Mouse (Mus musculus) bone marrow, adult 2 months (tissue): Measurements from ENCODE around the gene Ylpm1. TPM values are rescaled to one million over a fixed set of nuclear protein-coding genes. Genes with fewer than 3 reads are reported as not detected.

Experiments used
- H3K27ac ChIP-seq: fragments of 200-500 bp; 2 replicates; pipeline ENCODE4 v1.5.1; 2012; ENCODE audit warnings: low read depth, mild to moderate bottlenecking, control low read depth, inconsistent platforms, low read length; ENCODE audit not compliant: control insufficient read depth, poor library complexity, insufficient read depth
- H3K4me1 ChIP-seq: fragments of 200-500 bp; 2 replicates; pipeline ENCODE4 v1.6.1; 2011; ENCODE audit warnings: low read length; ENCODE audit not compliant: control insufficient read depth, insufficient read depth
- H3K4me3 ChIP-seq: fragments of 200-500 bp; replicated peaks from 2 replicates; pipeline ENCODE3; 2011; ENCODE audit warnings: mild to moderate bottlenecking, low read depth, low read length, control low read depth; ENCODE audit not compliant: control insufficient read depth
- CTCF ChIP-seq: fragments of 200-500 bp; IDR thresholded peaks from 2 replicates; pipeline ENCODE4 v1.5.1; 2011; ENCODE audit warnings: low read length, control low read depth; ENCODE audit not compliant: control insufficient read depth, insufficient read depth
- POLR2A ChIP-seq: fragments of 200-500 bp; IDR thresholded peaks from 2 replicates; pipeline ENCODE4 v1.6.1; 2011; ENCODE audit warnings: low read depth, mild to moderate bottlenecking, control low read depth, low read length, borderline replicate concordance; ENCODE audit not compliant: control insufficient read depth
- WGBS: fragments of 180-500 bp; shearing (Covaris S2); methylation state at CpG from one replicate; pipeline ENCODE4 v1.1.7; 2018; 5-methylcytosine and 5-hydroxymethylcytosine counted together
- polyA plus RNA-seq: library from polyadenylated mRNA; stranded (reverse); fragments of >200 nt; gene quantifications from 2 replicates; pipeline ENCODE4 v1.2.4, GENCODE M21; 2011; ENCODE audit warnings: low replicate concordance; ENCODE audit not compliant: missing spikeins, insufficient read depth, insufficient read length

The Ylpm1 gene
- polyA plus RNA-seq, 1 experiment: 36.2 TPM

- no peak for TF ChIP-seq POLR2A
- no peak for TF ChIP-seq CTCF
- Histone ChIP-seq H3K4me3 (no peak overlapping the region), H3K4me1 (no peaks in the 10 kb centered on the region), H3K27ac (no peak overlapping the region)
- 73% methylated on average over 6 of the region's 6 CpGs for WGBS
Measured at GRCm38 (mm10) chr12:85051218-85051617, 55.1 kb downstream of the Ylpm1 start.

GRCm38 (mm10) chr12:85071043-85071442 is 74.9 kb downstream of the Ylpm1 start:
- H3K4me3 ChIP-seq: no peak overlapping the region
- TF ChIP-seq POLR2A (no peak), CTCF (no peak)
- H3K4me1 ChIP-seq: no peaks in the 10 kb centered on the region
- H3K27ac ChIP-seq: no peak overlapping the region

- TF ChIP-seq CTCF (no peak), POLR2A (no peak)
- 85% methylated on average over 3 of the region's 3 CpGs for WGBS
- Histone ChIP-seq H3K4me3 (no peak overlapping the region), H3K27ac (no peak overlapping the region), H3K4me1 (no peaks in the 10 kb centered on the region)
Measured at GRCm38 (mm10) chr12:85077100-85077499, 81.0 kb downstream of the Ylpm1 start.

GRCm38 (mm10) chr12:85084257-85084656 is 88.1 kb downstream of the Ylpm1 start:
- Histone ChIP-seq H3K27ac (no peak overlapping the region), H3K4me1 (no peaks in the 10 kb centered on the region), H3K4me3 (no peak overlapping the region)
- 45% methylated on average over 2 of the region's 2 CpGs for WGBS
- TF ChIP-seq POLR2A: no peak
- no peak for TF ChIP-seq CTCF

GRCm38 (mm10) chr12:85084941-85085340 is 88.8 kb downstream of the Ylpm1 start:
- WGBS: 78% methylated on average over 4 of the region's 4 CpGs
- no peak overlapping the region for H3K27ac ChIP-seq
- TF ChIP-seq CTCF (no peak), POLR2A (no peak)
- no peak overlapping the region for H3K4me3 ChIP-seq
- H3K4me1 ChIP-seq: no peaks in the 10 kb centered on the region

GRCm38 (mm10) chr12:85087845-85088244 is 91.7 kb downstream of the Ylpm1 start:
- TF ChIP-seq CTCF (no peak), POLR2A (no peak)
- 91% methylated on average over 12 of the region's 12 CpGs for WGBS
- H3K27ac ChIP-seq: no peak overlapping the region
- H3K4me3 ChIP-seq: no peak overlapping the region
- no peaks in the 10 kb centered on the region for H3K4me1 ChIP-seq

- Histone ChIP-seq H3K4me1 (no peaks in the 10 kb centered on the region), H3K4me3 (no peak overlapping the region), H3K27ac (no peak overlapping the region)
- 69% methylated on average over 3 of the region's 3 CpGs for WGBS
- no peak for TF ChIP-seq POLR2A
- no peak for TF ChIP-seq CTCF
Measured at GRCm38 (mm10) chr12:85091190-85091589, 95.1 kb downstream of the Ylpm1 start.

GRCm38 (mm10) chr12:85092214-85092613 is 96.1 kb downstream of the Ylpm1 start:
- no peak overlapping the region for H3K27ac ChIP-seq
- no peak overlapping the region for H3K4me3 ChIP-seq
- peaks cover 1% of the 10 kb centered on the region; the same call in 1 of the 2 replicates for H3K4me1 ChIP-seq
- 3% methylated on average over 3 of the region's 3 CpGs for WGBS
- TF ChIP-seq CTCF (peak; percentile 65; the same call in 1 of the 2 replicates), POLR2A (no peak)

GRCm38 (mm10) chr12:85094010-85094409 is 97.9 kb downstream of the Ylpm1 start:
- Histone ChIP-seq H3K4me1 (peaks cover 3% of the 10 kb centered on the region; the same call in 1 of the 2 replicates), H3K27ac (no peak overlapping the region), H3K4me3 (no peak overlapping the region)
- 31% methylated on average over 14 of the region's 14 CpGs for WGBS
- no peak for TF ChIP-seq POLR2A
- no peak for TF ChIP-seq CTCF

GRCm38 (mm10) chr12:85094706-85095105 is 98.6 kb downstream of the Ylpm1 start:
- Histone ChIP-seq H3K4me1 (peaks cover 3% of the 10 kb centered on the region; the same call in 1 of the 2 replicates), H3K27ac (no peak overlapping the region; the same call in 1 of the 2 replicates), H3K4me3 (no peak overlapping the region)
- WGBS: 85% methylated on average over 10 of the region's 10 CpGs
- TF ChIP-seq POLR2A (no peak), CTCF (no peak)
